Mouse (Mus musculus) CH12.LX (cell line): ENCODE results near the gene Pmepa1. TPM values are rescaled to one million over a fixed set of nuclear protein-coding genes. Genes with fewer than 3 reads are reported as not detected.

Experiments used
- DNase-seq: peaks from one replicate; pipeline ENCODE4 v3.0.0-alpha.2; 2013; ENCODE audit errors: extremely low read depth
- H3K27ac ChIP-seq: 2 replicates; pipeline ENCODE4 v1.5.1; 2012; ENCODE audit warnings: low read depth, mild to moderate bottlenecking, control low read depth, moderate library complexity; ENCODE audit not compliant: insufficient read depth
- H3K27me3 ChIP-seq: replicated peaks from 2 replicates; pipeline ENCODE3; 2012; ENCODE audit warnings: inconsistent platforms
- H3K36me3 ChIP-seq, 2 experiments: replicated peaks in 1 of 2; 2 replicates each; pipeline versions ENCODE3 to v1.6.1; 2012; ENCODE audit warnings: inconsistent platforms in 1 of 2, low read length in 1 of 2, mild to moderate bottlenecking in 1 of 2, mixed read lengths in 1 of 2, moderate library complexity in 1 of 2; ENCODE audit not compliant: control insufficient read depth in 1 of 2, insufficient read depth in 1 of 2
- H3K4me1 ChIP-seq, 2 experiments: 2 replicates each; pipeline ENCODE4 v1.6.1; 2012; ENCODE audit warnings: inconsistent platforms in 1 of 2, moderate library complexity in 1 of 2; ENCODE audit not compliant: insufficient read depth in 2 of 2, control insufficient read depth in 1 of 2
- H3K4me2 ChIP-seq: 2 replicates; pipeline ENCODE4 v1.6.1; 2012; ENCODE audit warnings: low read depth, mild to moderate bottlenecking, control low read depth; ENCODE audit not compliant: poor library complexity, insufficient read depth, severe bottlenecking
- H3K4me3 ChIP-seq, 3 experiments: fragments of 150-350 bp in 1 of 3; sonication (generic) in 1 of 3; replicated peaks in 1 of 3; 2 replicates each; pipeline versions ENCODE3 to v1.5.1; 2011 to 2012; ENCODE audit warnings: low read depth in 2 of 3, low read length in 2 of 3, mild to moderate bottlenecking in 2 of 3, moderate library complexity in 2 of 3, control low read depth in 1 of 3, improper control_type of control experiment in 1 of 3, inconsistent platforms in 1 of 3, mixed read lengths in 1 of 3; ENCODE audit not compliant: poor library complexity in 1 of 3
- H3K79me2 ChIP-seq: replicated peaks from 2 replicates; pipeline ENCODE4 v1.6.1; 2012; ENCODE audit warnings: mild to moderate bottlenecking, moderate library complexity; ENCODE audit not compliant: control insufficient read depth, poor library complexity, insufficient read depth, severe bottlenecking; ENCODE audit errors: extremely low read depth
- H3K9ac ChIP-seq: 2 replicates; pipeline ENCODE4 v1.6.1; 2012; ENCODE audit warnings: low read depth, mild to moderate bottlenecking, control low read depth, moderate library complexity; ENCODE audit not compliant: insufficient read depth
- H3K9me3 ChIP-seq: replicated peaks from 2 replicates; pipeline ENCODE3; 2012; ENCODE audit warnings: low read length, inconsistent platforms, mixed read lengths
- CTCF ChIP-seq, 2 experiments: IDR thresholded peaks in 1 of 2; conservative IDR thresholded peaks in 1 of 2; 2 replicates each; pipeline ENCODE4 v1.5.1; 2011 to 2012; ENCODE audit warnings: low read depth in 2 of 2, low read length in 2 of 2, improper control_type of control experiment in 1 of 2, inconsistent platforms in 1 of 2, mild to moderate bottlenecking in 1 of 2, moderate library complexity in 1 of 2
- EP300 ChIP-seq: IDR thresholded peaks from 2 replicates; pipeline ENCODE4 v1.6.1; 2011; ENCODE audit warnings: low read length, improper control_type of control experiment
- JUND ChIP-seq: conservative IDR thresholded peaks from 2 replicates; pipeline ENCODE4 v1.6.1; 2011; ENCODE audit warnings: low read depth, low read length, improper control_type of control experiment
- MAZ ChIP-seq: IDR thresholded peaks from 2 replicates; pipeline ENCODE4 v1.6.1; 2012; ENCODE audit warnings: low read depth, mild to moderate bottlenecking, inconsistent platforms, low read length, improper control_type of control experiment, moderate library complexity
- MYC ChIP-seq: IDR thresholded peaks from 2 replicates; pipeline ENCODE4 v1.6.1; 2011; ENCODE audit warnings: low read depth, mild to moderate bottlenecking, improper control_type of control experiment, low read length
- NELFE ChIP-seq: IDR thresholded peaks from 2 replicates; pipeline ENCODE4 v1.6.1; 2011; ENCODE audit warnings: low read depth, low read length, improper control_type of control experiment
- POLR2A ChIP-seq: IDR thresholded peaks from 2 replicates; pipeline ENCODE4 v1.6.1; 2011; ENCODE audit warnings: low read depth, mild to moderate bottlenecking, improper control_type of control experiment, low read length
- RAD21 ChIP-seq: IDR thresholded peaks from 2 replicates; pipeline ENCODE4 v1.6.1; 2011; ENCODE audit warnings: low read depth, mild to moderate bottlenecking, low read length, improper control_type of control experiment, moderate library complexity
- SMC3 ChIP-seq: IDR thresholded peaks from 2 replicates; pipeline ENCODE4 v1.6.1; 2011; ENCODE audit warnings: low read depth, low read length, improper control_type of control experiment
- TCF12 ChIP-seq: IDR thresholded peaks from 2 replicates; pipeline ENCODE4 v1.6.1; 2014; ENCODE audit warnings: low read depth, mild to moderate bottlenecking, inconsistent platforms, low read length, improper control_type of control experiment
- dilution Hi-C: fragments of 300-500 bp; cut with MboI; formaldehyde crosslinking; loops from 2 replicates; pipeline ENCODE4 v1.14.3; 2020; ENCODE audit warnings: low sequenced_read_pairs; ENCODE audit not compliant: extremely low pct_unique_long_range_greater_than_20kb, extremely low pct_ligation_motif_present
- in situ Hi-C: fragments of 300-500 bp; cut with MboI; formaldehyde crosslinking; loops from 3 replicates; pipeline ENCODE4 v1.14.3; 2019; ENCODE audit warnings: low sequenced_read_pairs, low pct_ligation_motif_present, low pct_unique_long_range_greater_than_20kb, mixed read lengths
- polyA plus RNA-seq: library from polyadenylated mRNA; unstranded; fragments of >175 nt; gene quantifications from 2 replicates; pipeline ENCODE4 v1.2.1, GENCODE M21; 2012; ENCODE audit warnings: low read depth; ENCODE audit not compliant: insufficient read length
- total RNA-seq, 2 experiments: library from RNA; depleted of rRNA; stranded (reverse); fragments of 300-350 nt in 1 of 2; fragments of >200 nt in 1 of 2; gene quantifications; 2 replicates each; pipeline ENCODE4 v1.2.3; 2012 to 2014

Pmepa1 gene
- total and polyA plus RNA-seq, 3 experiments, result 1.6 to 11.8 (median 9.9) TPM

GRCm38 (mm10) chr2:173278846-173279580, 2.7 kb upstream of the Pmepa1 start:
- Histone ChIP-seq H3K4me3 (no peak overlapping the region), H3K9me3 (no peaks in the 10 kb centered on the region)
- dilution Hi-C loops, result no loop called here

DNA sequence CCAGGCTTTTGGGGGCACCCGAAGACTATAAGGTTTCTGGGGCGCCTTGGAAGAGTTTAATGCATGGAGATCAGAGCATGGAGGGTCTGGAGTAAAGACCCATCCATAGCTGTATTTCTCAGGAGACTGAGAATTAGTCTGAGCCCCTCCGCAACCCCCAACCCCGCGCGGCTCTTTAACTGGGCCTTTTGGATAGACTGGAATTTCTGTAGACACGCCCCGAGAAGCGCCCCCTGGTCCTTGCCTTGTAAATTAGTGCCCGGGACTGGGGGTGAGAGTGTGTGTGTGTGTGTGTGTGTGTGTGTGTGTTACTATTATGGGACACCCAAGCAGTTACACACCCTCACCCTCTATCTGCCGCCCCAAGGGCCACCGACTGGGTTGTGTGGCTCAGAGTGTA, 526 bp upstream of the Pmepa1 start:
- H3K9ac ChIP-seq, result peak overlapping the region; percentile 70
- TF ChIP-seq CTCF (conservative IDR thresholded peaks at IDR 0.05 in 1 of 2, IDR thresholded peaks at IDR 0.05 in 1 of 2; ENCODE audit: low read depth in 2 of 2, low read length in 2 of 2), result peak in 1 of 2 experiments; percentile 16; a peak in 1 of 4 replicates
- TF ChIP-seq EP300, result no peak
- dilution Hi-C loops (no loop called here), in situ Hi-C loops (loop anchor here (10.0 kb wide), 1 partner anchor 178 kb away; no protein-coding TSS in a partner anchor)
- peak overlapping the region; percentile 71 for H3K4me2 ChIP-seq
- H3K4me1 ChIP-seq, result peaks cover 14 to 35% of the 10 kb centered on the region in 2 experiments
- no peak for DNase-seq
- no peaks in the 10 kb centered on the region for H3K36me3 ChIP-seq
- H3K27me3 ChIP-seq, result peaks cover 5% of the 10 kb centered on the region
- H3K9me3 ChIP-seq, result no peaks in the 10 kb centered on the region
- H3K79me2 ChIP-seq, result peaks cover 31% of the 10 kb centered on the region
- no peak overlapping the region for H3K27ac ChIP-seq
- peak overlapping the region; percentile 26 to 80 (median 61) for H3K4me3 ChIP-seq

More at GRCm38 (mm10) chr2:173278846-173279580, 2.7 kb upstream of the Pmepa1 start:
- H3K27me3 ChIP-seq, result peaks cover 10% of the 10 kb centered on the region
- H3K36me3 ChIP-seq, result no peaks in the 10 kb centered on the region
- TF ChIP-seq RAD21 (peak; percentile 46), MYC (no peak), POLR2A (no peak), NELFE (no peak), SMC3 (peak; percentile 81), CTCF (conservative IDR thresholded peaks at IDR 0.05 in 1 of 2, IDR thresholded peaks at IDR 0.05 in 1 of 2; ENCODE audit: low read depth in 2 of 2, low read length in 2 of 2) (peak; percentile 43 to 69; a peak in 3 of 4 replicates), TCF12 (0 out of 2 replicates have a peak, but pooled peaks have one; percentile 32)
- in situ Hi-C loops, result loop anchor here (10.0 kb wide), 1 partner anchor 176 kb away; no protein-coding TSS in a partner anchor
- no peak overlapping the region for H3K27ac ChIP-seq
- DNase-seq, result peak; percentile 45
- no peak overlapping the region for H3K9ac ChIP-seq
- peaks cover 0 to 14% of the 10 kb centered on the region in 2 experiments; a peak in 3 of 4 replicates for H3K4me1 ChIP-seq
- peaks cover 12% of the 10 kb centered on the region for H3K79me2 ChIP-seq
- no peak overlapping the region for H3K4me2 ChIP-seq

DNA sequence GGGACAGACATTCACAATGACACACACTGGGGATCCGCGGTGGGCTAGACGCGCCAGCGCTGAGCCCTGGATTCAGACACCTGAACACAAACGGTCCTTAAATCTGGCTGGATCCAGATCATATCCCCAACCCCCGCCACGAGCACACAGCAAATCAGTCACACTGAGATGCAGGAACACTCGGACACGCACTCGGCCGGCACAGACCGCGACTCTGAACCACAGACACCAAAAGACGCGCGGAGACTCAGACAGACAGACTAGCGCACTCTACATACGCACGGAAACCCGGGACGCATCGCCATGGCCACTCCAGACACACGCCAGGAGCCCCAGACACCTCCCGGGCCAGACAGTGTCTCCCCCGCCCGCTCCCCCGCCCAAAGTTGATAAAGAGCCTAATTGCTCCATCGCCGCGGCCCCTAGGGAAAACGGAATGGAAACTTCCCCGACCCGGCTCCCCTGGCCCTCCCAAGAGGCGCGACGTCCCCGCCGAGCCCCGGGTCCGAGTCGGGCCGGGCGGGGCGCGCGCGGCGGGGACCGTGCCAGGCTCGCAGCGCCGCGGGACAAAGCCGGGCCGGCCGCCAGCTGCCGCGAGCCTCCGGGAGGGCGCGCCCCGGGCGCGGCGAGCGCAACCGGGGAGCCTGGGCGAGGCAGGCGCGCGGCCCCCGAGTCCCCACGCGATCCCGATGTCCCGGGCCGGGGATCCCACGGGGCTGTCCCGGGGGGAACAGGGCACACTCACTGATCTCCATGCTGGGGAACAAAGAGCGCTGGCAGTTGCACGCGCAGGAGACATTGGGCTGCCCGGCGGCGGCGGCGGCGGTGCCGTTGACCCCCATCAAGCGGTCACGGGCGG, 761 bp downstream of the Pmepa1 start:
- in situ Hi-C loops (loop anchor here (10.0 kb wide), 1 partner anchor 179 kb away; no protein-coding TSS in a partner anchor), dilution Hi-C loops (no loop called here)
- H3K27ac ChIP-seq, result peak overlapping the region; percentile 73; the same call in 1 of the 2 replicates
- H3K4me3 ChIP-seq, result peak overlapping the region; percentile 80 to 92 (median 91)
- peak; percentile 50; the same call in 1 of the 2 replicates for TF ChIP-seq MAZ
- no peak for TF ChIP-seq JUND
- H3K4me1 ChIP-seq, result peaks cover 20 to 48% of the 10 kb centered on the region in 2 experiments
- peaks cover 5% of the 10 kb centered on the region for H3K27me3 ChIP-seq
- peak overlapping the region; percentile 56 for H3K9ac ChIP-seq
- H3K9me3 ChIP-seq, result no peaks in the 10 kb centered on the region
- DNase-seq, result peak; percentile 37
- peaks cover 0 to 8% of the 10 kb centered on the region in 2 experiments for H3K36me3 ChIP-seq
- H3K79me2 ChIP-seq, result peaks cover 44% of the 10 kb centered on the region
- H3K4me2 ChIP-seq, result peak overlapping the region; percentile 69
